Mouse (Mus musculus) lung, embryonic 14.5 days (tissue): ENCODE data around the gene Ablim2. TPM values are rescaled to one million over a fixed set of nuclear protein-coding genes. Genes with fewer than 3 reads are reported as not detected.

ENCODE experiments used
- ATAC-seq: fragments of 200-750 bp; cut with Nextera tagmentation; 2 replicates; pipeline ENCODE4 v1.8.0; 2017; ENCODE audit warnings: mild to moderate bottlenecking, moderate TSS enrichment, moderate library complexity; ENCODE audit not compliant: insufficient read depth
- DNase-seq: peaks from one replicate; pipeline ENCODE4 v3.0.0-alpha.2; 2015
- H3K27ac ChIP-seq: fragments of 300-500 bp; sonication (generic); 2 replicates; pipeline ENCODE4 v1.5.1; 2014; ENCODE audit warnings: low read depth, mild to moderate bottlenecking, moderate library complexity
- H3K27me3 ChIP-seq: fragments of 300-500 bp; sonication (generic); 2 replicates; pipeline ENCODE4 v1.6.1; 2014; ENCODE audit warnings: low read length, control low read depth; ENCODE audit not compliant: insufficient read depth
- H3K36me3 ChIP-seq: fragments of 300-500 bp; sonication (generic); 2 replicates; pipeline ENCODE4 v1.6.1; 2014; ENCODE audit warnings: control low read depth; ENCODE audit not compliant: insufficient read depth
- H3K4me1 ChIP-seq: fragments of 300-500 bp; sonication (generic); 2 replicates; pipeline ENCODE4 v1.6.1; 2014; ENCODE audit warnings: antibody characterized with exemption, control low read depth; ENCODE audit not compliant: insufficient read depth
- H3K4me2 ChIP-seq: fragments of 300-500 bp; sonication (generic); 2 replicates; pipeline ENCODE4 v1.6.1; 2014; ENCODE audit warnings: mild to moderate bottlenecking
- H3K4me3 ChIP-seq: fragments of 300-500 bp; sonication (generic); 2 replicates; pipeline ENCODE4 v1.5.1; 2014; ENCODE audit warnings: low read depth, low read length
- H3K9ac ChIP-seq: fragments of 300-500 bp; sonication (generic); 2 replicates; pipeline ENCODE4 v1.6.1; 2014
- H3K9me3 ChIP-seq: fragments of 300-500 bp; sonication (generic); 2 replicates; pipeline ENCODE4 v1.6.1; 2016; ENCODE audit warnings: low read depth, low read length, control low read depth
- CTCF ChIP-seq: IDR thresholded peaks from 2 replicates; pipeline ENCODE4 v1.5.1; 2016; ENCODE audit warnings: antibody characterized with exemption, low read depth
- WGBS: fragments of 180-500 bp; shearing (Covaris S2); extraction: QIAGEN DNeasy Blood & Tissue Kit; methylation state at CpG from one replicate; pipeline ENCODE4 v1.1.7; 2014; 5-methylcytosine and 5-hydroxymethylcytosine counted together
- polyA plus RNA-seq: library from polyadenylated mRNA; unstranded; fragments of >200 nt; fragmentation: Nextera tagmentation; extraction: Ambion mirVana; gene quantifications from 2 replicates; pipeline ENCODE4 v1.2.1, GENCODE M21; 2014

The Ablim2 gene
- polyA plus RNA-seq, 1 experiment from 2014 or later = 0.36 TPM

- no peak overlapping the region for H3K9ac ChIP-seq
- H3K27me3 ChIP-seq = peaks cover 3% of the 10 kb centered on the region; the same call in 1 of the 2 replicates
- H3K27ac ChIP-seq = peak overlapping the region; percentile 50; the same call in 1 of the 2 replicates
- ATAC-seq (peak; percentile 75), DNase-seq (peak; percentile 86)
- whole genome bisulfite sequencing = 56% methylated on average over 7 of the region's 7 CpGs
- peak; percentile 99 for TF ChIP-seq CTCF
- H3K9me3 ChIP-seq = no peaks in the 10 kb centered on the region
- H3K4me3 ChIP-seq = no peak overlapping the region
- H3K4me2 ChIP-seq = no peak overlapping the region
- H3K4me1 ChIP-seq = no peaks in the 10 kb centered on the region
- no peaks in the 10 kb centered on the region for H3K36me3 ChIP-seq
Measured at GRCm38 (mm10) chr5:35795481-35796048, 37.9 kb downstream of the Ablim2 start.

DNA sequence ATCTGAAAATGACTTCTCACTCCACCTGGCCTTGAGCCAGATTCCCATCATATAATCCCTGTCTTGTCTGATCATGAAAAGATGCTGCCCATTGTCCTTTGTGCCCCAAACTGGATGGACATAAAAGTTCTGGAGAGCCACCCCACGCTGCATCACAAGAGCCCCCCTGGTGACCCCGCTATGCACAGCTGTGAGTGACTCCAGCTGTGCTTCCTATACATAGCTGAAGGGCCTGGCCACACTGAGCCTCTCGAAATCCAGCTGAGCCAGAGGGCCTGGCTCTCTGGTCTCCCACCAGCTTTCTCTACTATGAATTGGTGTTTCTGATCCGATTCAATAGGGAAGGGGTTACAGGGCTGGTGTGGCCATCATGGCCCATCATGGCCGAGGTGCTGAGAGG, 38.5 kb downstream of the Ablim2 start:
- Histone ChIP-seq H3K9ac (no peak overlapping the region), H3K4me3 (no peak overlapping the region), H3K9me3 (no peaks in the 10 kb centered on the region), H3K27ac (no peak overlapping the region; the same call in 1 of the 2 replicates), H3K36me3 (no peaks in the 10 kb centered on the region), H3K27me3 (peaks cover 3% of the 10 kb centered on the region; the same call in 1 of the 2 replicates), H3K4me2 (no peak overlapping the region), H3K4me1 (no peaks in the 10 kb centered on the region)
- TF ChIP-seq CTCF = no peak
- 58% methylated on average over 5 of the region's 5 CpGs for WGBS
- ATAC-seq (no peak; the same call in 1 of the 2 replicates), DNase-seq (peak; percentile 14)

GRCm38 (mm10) chr5:35799090-35799489, 41.4 kb downstream of the Ablim2 start:
- Histone ChIP-seq H3K4me1 (no peaks in the 10 kb centered on the region), H3K4me3 (no peak overlapping the region), H3K27ac (no peak overlapping the region), H3K4me2 (no peak overlapping the region), H3K9me3 (no peaks in the 10 kb centered on the region), H3K36me3 (no peaks in the 10 kb centered on the region), H3K27me3 (peaks cover 3% of the 10 kb centered on the region; the same call in 1 of the 2 replicates), H3K9ac (no peak overlapping the region)
- ATAC-seq (no peak), DNase-seq (no peak)
- 28% methylated on average over 5 of the region's 5 CpGs for WGBS
- no peak for TF ChIP-seq CTCF

DNA sequence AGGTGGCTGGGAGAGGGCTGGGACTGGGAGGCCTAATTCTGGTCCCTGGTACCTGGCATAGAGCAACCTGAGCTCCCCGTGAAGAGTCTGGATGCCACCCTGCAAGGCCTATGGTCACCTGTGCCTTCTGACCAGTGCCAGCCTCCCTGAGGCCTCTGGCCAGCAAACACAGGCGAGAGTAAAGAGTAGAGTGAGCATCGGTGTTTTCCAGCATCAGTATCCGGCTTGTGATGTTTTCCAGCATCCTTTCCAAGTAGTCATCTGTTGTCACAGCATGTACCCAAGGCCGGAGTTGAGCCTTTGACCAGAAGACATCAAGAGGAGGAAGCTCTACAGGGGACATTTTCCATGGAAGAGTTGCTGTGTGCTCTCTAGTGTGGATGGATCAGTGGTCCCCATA, 45.7 kb downstream of the Ablim2 start:
- Histone ChIP-seq H3K4me3 (no peak overlapping the region), H3K9me3 (no peaks in the 10 kb centered on the region), H3K27ac (no peak overlapping the region), H3K36me3 (no peaks in the 10 kb centered on the region), H3K4me1 (no peaks in the 10 kb centered on the region), H3K4me2 (no peak overlapping the region), H3K27me3 (peaks cover 3% of the 10 kb centered on the region; the same call in 1 of the 2 replicates), H3K9ac (no peak overlapping the region)
- WGBS = 91% methylated on average over 5 of the region's 5 CpGs
- no peak for TF ChIP-seq CTCF
- DNase-seq (no peak), ATAC-seq (no peak)

DNA sequence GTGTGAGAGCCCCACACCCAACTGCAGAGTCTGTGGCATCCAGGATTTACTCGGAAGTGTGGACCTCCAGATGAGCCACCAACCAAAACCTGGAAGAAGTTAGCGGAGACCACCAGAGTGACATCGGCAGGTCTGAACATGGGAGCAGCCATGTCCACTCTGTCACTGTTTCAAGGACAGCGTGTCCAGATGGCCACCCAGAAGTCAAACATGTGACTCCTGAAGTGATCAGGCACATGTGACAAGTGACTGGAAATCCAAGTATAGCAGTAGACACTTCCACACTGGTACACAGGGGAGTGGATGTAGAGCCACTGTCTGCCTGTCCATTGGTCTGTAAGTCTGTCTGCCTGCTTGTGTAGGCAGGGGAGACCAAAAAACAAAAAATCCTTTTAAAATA, 47.0 kb downstream of the Ablim2 start:
- no peak overlapping the region for H3K4me2 ChIP-seq
- H3K27me3 ChIP-seq = peaks cover 3% of the 10 kb centered on the region; the same call in 1 of the 2 replicates
- H3K9ac ChIP-seq = no peak overlapping the region
- H3K9me3 ChIP-seq = no peaks in the 10 kb centered on the region
- no peak for TF ChIP-seq CTCF
- DNase-seq (no peak), ATAC-seq (no peak)
- no peak overlapping the region for H3K4me3 ChIP-seq
- no peaks in the 10 kb centered on the region for H3K36me3 ChIP-seq
- no peak overlapping the region for H3K27ac ChIP-seq
- 80% methylated on average over 4 of the region's 4 CpGs for WGBS
- no peaks in the 10 kb centered on the region for H3K4me1 ChIP-seq

DNA sequence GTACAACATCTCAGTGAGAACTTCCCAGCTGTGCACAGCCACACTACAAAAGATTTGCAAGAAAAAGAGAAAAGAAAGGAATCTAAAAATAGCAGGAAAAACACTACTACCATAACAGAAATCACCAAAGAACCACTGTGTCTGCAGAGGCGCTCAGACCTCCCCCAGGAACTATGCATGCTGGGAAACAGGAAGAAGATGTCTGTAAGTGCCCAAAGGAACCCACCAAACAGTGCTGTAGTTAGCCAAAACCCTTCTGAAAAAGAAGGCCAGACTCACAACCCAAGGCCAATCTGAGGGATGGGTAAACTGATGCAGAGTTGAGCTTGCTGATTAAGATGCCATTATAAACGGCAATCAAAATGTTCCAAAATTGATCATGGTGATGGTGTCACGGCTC, 47.5 kb downstream of the Ablim2 start:
- WGBS = 87% methylated on average over 3 of the region's 3 CpGs
- no peak for ATAC-seq
- no peak for TF ChIP-seq CTCF

DNA sequence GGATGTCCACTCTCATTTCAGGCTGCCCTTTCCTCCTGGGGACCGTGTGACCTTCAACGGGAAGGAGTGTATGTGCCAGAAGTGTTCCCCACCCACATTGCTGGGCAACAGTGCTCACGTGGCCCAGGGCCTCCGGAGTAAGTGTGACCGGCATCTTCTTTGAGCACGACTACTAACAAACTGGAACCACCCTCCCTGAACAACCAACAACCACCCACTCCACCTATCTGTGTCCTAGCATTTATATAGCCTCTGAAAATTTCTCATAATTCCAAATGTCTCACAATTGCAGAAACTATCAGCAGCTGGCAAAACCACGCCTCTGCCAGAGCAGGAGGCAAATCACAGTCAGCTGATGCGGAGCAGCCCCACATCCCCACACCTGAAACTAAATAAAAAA, 49.3 kb downstream of the Ablim2 start:
- DNase-seq (no peak), ATAC-seq (no peak)
- Histone ChIP-seq H3K9ac (no peak overlapping the region), H3K36me3 (no peaks in the 10 kb centered on the region), H3K9me3 (no peaks in the 10 kb centered on the region), H3K27me3 (no peaks in the 10 kb centered on the region), H3K4me3 (no peak overlapping the region), H3K4me1 (no peaks in the 10 kb centered on the region), H3K27ac (no peak overlapping the region), H3K4me2 (no peak overlapping the region)
- 79% methylated on average over 8 of the region's 8 CpGs for WGBS
- no peak for TF ChIP-seq CTCF

More for the DNA sequence above, 47.5 kb downstream of the Ablim2 start:
- no peak overlapping the region for H3K4me3 ChIP-seq
- 0 out of 2 replicates have a peak, but pooled peaks cover under 1% of the 10 kb centered on the region for H3K27me3 ChIP-seq
- no peak overlapping the region for H3K27ac ChIP-seq
- H3K36me3 ChIP-seq = no peaks in the 10 kb centered on the region
- H3K9me3 ChIP-seq = no peaks in the 10 kb centered on the region
- no peak overlapping the region for H3K4me2 ChIP-seq
- no peaks in the 10 kb centered on the region for H3K4me1 ChIP-seq
- H3K9ac ChIP-seq = no peak overlapping the region
- DNase-seq = no peak
